Mouse (Mus musculus) kidney, embryonic 16.5 days (tissue): ENCODE results near the gene Myl12a. TPM values are rescaled to one million over a fixed set of nuclear protein-coding genes. Genes with fewer than 3 reads are reported as not detected.
"Not testable (repeated sequence)": the region's sequence is repeated elsewhere in the genome, so short reads cannot be mapped to it uniquely, and the experiment has no call there.

ENCODE experiments used
- ATAC-seq: fragments of 200-750 bp; cut with Nextera tagmentation; 2 replicates; pipeline ENCODE4 v1.8.0; 2017; ENCODE audit warnings: moderate TSS enrichment; ENCODE audit not compliant: low FRiP score, low TSS enrichment
- H3K27ac ChIP-seq: fragments of 300-500 bp; sonication (generic); 2 replicates; pipeline ENCODE4 v1.5.1; 2014; ENCODE audit warnings: low read length
- H3K27me3 ChIP-seq: fragments of 300-500 bp; sonication (generic); 2 replicates; pipeline ENCODE4 v1.6.1; 2014; ENCODE audit warnings: low read length, control low read depth, mixed read lengths; ENCODE audit not compliant: insufficient read depth
- H3K36me3 ChIP-seq: fragments of 300-500 bp; sonication (generic); 2 replicates; pipeline ENCODE4 v1.6.1; 2014; ENCODE audit warnings: low read length, control low read depth, mixed read lengths; ENCODE audit not compliant: insufficient read depth
- H3K4me1 ChIP-seq: fragments of 300-500 bp; sonication (generic); 2 replicates; pipeline ENCODE4 v1.6.1; 2014; ENCODE audit warnings: low read length, control low read depth, mixed read lengths; ENCODE audit not compliant: insufficient read depth
- H3K4me2 ChIP-seq: fragments of 300-500 bp; sonication (generic); replicated peaks from 2 replicates; pipeline ENCODE4 v1.6.1; 2014; ENCODE audit warnings: low read depth, low read length
- H3K4me3 ChIP-seq: fragments of 300-500 bp; sonication (generic); 2 replicates; pipeline ENCODE4 v1.5.1; 2014; ENCODE audit warnings: mild to moderate bottlenecking, low read length
- H3K9ac ChIP-seq: fragments of 300-500 bp; sonication (generic); replicated peaks from 2 replicates; pipeline ENCODE4 v1.6.1; 2014; ENCODE audit warnings: low read length
- H3K9me3 ChIP-seq: fragments of 300-500 bp; sonication (generic); 2 replicates; pipeline ENCODE4 v1.6.1; 2016; ENCODE audit warnings: low read length, control low read depth
- WGBS: fragments of 180-500 bp; shearing (Covaris S2); extraction: QIAGEN DNeasy Blood & Tissue Kit; methylation state at CpG from one replicate; pipeline ENCODE4 v1.1.7; 2014; 5-methylcytosine and 5-hydroxymethylcytosine counted together
- polyA plus RNA-seq: library from polyadenylated mRNA; unstranded; fragments of >200 nt; fragmentation: Nextera tagmentation; extraction: Ambion mirVana; gene quantifications from 2 replicates; pipeline ENCODE4 v1.2.1, GENCODE M21; 2015

Myl12a gene
- polyA plus RNA-seq, 1 experiment from 2014 or later: 696 TPM

DNA sequence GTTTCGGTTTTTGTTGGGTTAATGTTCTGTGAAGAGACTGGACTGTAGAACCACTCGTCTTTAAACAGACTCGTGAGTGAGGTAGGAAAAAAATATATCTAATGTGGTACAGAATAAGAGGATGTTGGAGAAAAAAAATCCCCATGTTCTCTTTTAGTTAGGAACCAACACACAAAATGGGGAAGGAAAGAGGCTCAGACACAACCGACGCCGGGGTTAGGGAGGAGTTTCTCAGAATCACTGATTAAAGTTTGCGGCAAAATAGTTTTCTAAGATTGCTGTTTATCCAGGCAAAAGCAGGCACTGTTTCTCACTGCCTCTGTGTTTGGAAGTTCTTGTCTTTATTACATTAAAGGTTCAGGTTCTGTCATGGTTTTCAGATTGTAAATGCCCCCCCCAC lies 36.6 kb downstream of the Myl12a start:
- no peak overlapping the region for H3K4me3 ChIP-seq
- no peak for ATAC-seq
- 71% methylated on average over 7 of the region's 7 CpGs for WGBS

DNA sequence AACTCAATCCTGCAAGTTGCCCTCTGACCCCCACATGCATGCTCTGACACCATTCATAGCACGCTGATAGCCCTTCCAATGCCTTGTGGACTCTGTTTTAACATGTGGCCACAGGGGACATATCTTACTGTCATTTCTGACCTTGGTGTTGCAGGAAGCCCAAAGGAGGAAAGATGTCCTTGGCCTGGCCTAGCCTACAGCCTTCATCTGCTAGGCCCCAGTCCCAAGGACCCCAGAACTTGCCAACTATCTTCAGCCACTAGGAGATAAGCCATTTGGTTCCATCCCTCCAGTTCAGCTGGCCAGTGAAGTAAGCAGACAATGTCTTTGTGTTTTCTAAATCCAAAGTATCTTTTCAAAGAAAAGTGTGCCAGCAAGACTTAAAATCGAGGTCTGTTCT lies 37.4 kb downstream of the Myl12a start:
- Histone ChIP-seq H3K4me1 (peaks cover 4% of the 10 kb centered on the region), H3K36me3 (no peaks in the 10 kb centered on the region), H3K4me2 (no peak overlapping the region)

More for the DNA sequence above, 36.6 kb downstream of the Myl12a start:
- Histone ChIP-seq H3K36me3 (no peaks in the 10 kb centered on the region), H3K4me1 (peaks cover 4% of the 10 kb centered on the region), H3K27ac (no peak overlapping the region), H3K9me3 (no peaks in the 10 kb centered on the region), H3K27me3 (no peaks in the 10 kb centered on the region), H3K4me2 (no peak overlapping the region), H3K9ac (no peak overlapping the region)

DNA sequence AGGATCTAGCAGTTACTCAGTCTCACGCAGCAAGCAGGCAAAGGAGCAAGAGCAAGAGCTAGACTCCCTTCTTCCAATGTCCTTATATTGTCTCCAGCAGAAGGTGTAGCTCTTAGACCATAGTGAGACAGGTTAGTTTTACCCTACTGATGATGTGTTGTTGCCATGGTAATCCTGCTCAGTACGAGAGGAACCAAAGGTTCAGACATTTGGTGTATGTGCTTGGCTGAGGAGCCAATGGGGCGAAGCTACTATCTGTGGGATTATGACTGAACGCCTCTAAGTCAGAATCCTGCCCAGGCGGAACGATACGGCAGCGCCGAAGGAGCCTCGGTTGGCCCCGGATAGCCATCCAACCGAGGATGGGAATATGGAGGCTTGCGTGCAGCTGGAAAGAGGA lies 39.1 kb downstream of the Myl12a start:
- H3K4me2 ChIP-seq, H3K27me3 ChIP-seq, H3K9me3 ChIP-seq, H3K4me3 ChIP-seq, H3K36me3 ChIP-seq, H3K9ac ChIP-seq, H3K4me1 ChIP-seq, H3K27ac ChIP-seq: not testable (repeated sequence)
- ATAC-seq: peak; percentile 100
- WGBS: 78% methylated on average over 13 of the region's 13 CpGs

More for the DNA sequence above, 37.4 kb downstream of the Myl12a start:
- no peak overlapping the region for H3K4me3 ChIP-seq
- no peaks in the 10 kb centered on the region for H3K9me3 ChIP-seq
- WGBS: 84% methylated on average over 2 of the region's 2 CpGs
- ATAC-seq: no peak
- H3K27ac ChIP-seq: no peak overlapping the region
- no peak overlapping the region for H3K9ac ChIP-seq
- H3K27me3 ChIP-seq: no peaks in the 10 kb centered on the region

DNA sequence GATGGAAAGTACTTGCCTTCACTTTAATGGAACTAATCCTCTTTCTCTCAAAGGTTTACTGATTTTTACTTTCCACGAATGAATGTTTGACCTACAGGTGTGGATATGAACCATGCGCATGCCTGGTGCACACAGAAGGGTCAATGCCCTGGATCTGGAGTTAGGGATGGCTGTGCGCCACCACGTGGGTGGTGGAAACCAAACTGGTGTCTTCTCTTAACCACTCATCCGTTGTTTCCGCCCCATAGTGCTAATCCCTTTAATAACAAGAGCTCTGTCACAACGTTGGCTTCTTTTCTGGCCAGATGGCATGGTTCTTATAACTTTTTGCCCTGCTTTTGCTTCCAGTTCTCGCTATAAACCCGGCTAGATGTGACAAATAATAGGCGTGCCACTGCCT lies 51.4 kb downstream of the Myl12a start:
- Histone ChIP-seq H3K9ac (no peak overlapping the region), H3K27ac (no peak overlapping the region), H3K27me3 (no peaks in the 10 kb centered on the region), H3K4me3 (no peak overlapping the region), H3K4me2 (no peak overlapping the region), H3K9me3 (no peaks in the 10 kb centered on the region), H3K36me3 (no peaks in the 10 kb centered on the region), H3K4me1 (no peaks in the 10 kb centered on the region)
- WGBS: 82% methylated on average over 10 of the region's 10 CpGs
- no peak for ATAC-seq

DNA sequence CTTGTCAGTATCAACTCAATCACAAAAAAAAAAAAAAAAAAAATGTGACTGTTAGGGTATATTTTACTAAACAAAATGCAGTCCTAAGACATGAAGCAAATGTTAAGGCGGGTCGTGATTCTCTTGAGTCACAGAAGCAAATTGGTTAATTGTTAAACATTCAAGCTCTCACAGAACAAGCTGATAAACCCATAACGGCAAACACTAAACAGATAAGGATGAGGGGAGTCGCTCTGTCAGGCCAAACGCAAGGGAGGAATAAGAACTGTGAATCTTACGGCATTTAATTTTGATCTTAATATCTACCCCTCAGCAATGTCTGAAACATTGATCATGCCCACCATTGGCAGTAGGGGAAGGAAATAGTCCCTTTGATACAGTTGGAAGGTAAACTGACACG lies 53.5 kb downstream of the Myl12a start:
- ATAC-seq: no peak
- no peak overlapping the region for H3K27ac ChIP-seq
- H3K4me1 ChIP-seq: no peaks in the 10 kb centered on the region
- no peaks in the 10 kb centered on the region for H3K36me3 ChIP-seq
- H3K4me2 ChIP-seq: no peak overlapping the region
- H3K27me3 ChIP-seq: no peaks in the 10 kb centered on the region
- H3K9ac ChIP-seq: no peak overlapping the region
- no peaks in the 10 kb centered on the region for H3K9me3 ChIP-seq
- 76% methylated on average over 7 of the region's 7 CpGs for whole genome bisulfite sequencing
- no peak overlapping the region for H3K4me3 ChIP-seq

DNA sequence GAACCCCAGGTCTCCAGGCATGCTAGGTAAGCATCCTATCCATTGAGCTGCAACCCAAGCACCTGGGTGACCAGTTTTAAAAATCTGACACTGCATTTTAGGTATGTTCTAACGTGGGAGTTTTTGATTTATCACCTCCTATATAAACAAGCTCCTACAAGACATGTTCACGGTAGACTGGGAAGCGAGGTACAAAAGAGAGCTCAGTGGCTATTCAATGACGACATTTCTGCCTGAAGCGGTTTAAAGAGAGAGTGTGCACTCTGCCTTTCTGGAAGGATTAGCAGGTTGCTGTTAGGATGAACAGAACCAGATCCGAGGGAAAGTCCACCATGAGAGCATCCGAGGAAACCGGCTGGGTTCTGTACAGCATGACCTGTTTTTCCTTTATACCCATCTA lies 54.0 kb downstream of the Myl12a start:
- WGBS: 39% methylated on average over 8 of the region's 8 CpGs

DNA sequence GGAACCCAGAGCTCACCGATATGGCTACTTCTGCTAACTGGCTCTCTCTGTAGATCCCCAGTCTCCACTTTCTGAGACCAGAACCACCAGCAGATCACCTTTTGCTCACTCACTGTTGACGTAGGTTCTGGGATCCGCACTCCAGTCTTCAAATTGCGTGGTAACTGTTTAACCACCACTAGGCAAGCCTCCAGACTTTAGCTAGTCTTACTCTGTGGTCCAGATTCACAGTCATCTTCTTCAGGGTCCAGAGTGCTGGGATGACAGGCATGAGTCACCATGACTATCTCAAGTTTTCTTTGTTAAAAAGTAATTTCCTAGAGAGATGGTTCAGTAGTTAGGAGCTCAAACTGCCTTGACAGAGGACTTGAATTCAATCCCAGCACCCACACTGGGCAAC lies 58.9 kb downstream of the Myl12a start:
- ATAC-seq: no peak
- WGBS: 89% methylated on average over 4 of the region's 4 CpGs

More for the DNA sequence above, 54.0 kb downstream of the Myl12a start:
- Histone ChIP-seq H3K4me3 (no peak overlapping the region), H3K9me3 (no peaks in the 10 kb centered on the region), H3K27ac (no peak overlapping the region), H3K9ac (no peak overlapping the region), H3K36me3 (no peaks in the 10 kb centered on the region), H3K4me2 (no peak overlapping the region), H3K4me1 (no peaks in the 10 kb centered on the region), H3K27me3 (no peaks in the 10 kb centered on the region)
- no peak for ATAC-seq

More for the DNA sequence above, 58.9 kb downstream of the Myl12a start:
- no peak overlapping the region for H3K9ac ChIP-seq
- no peak overlapping the region for H3K4me2 ChIP-seq
- H3K27me3 ChIP-seq: no peaks in the 10 kb centered on the region
- H3K27ac ChIP-seq: no peak overlapping the region
- H3K4me3 ChIP-seq: no peak overlapping the region
- H3K4me1 ChIP-seq: no peaks in the 10 kb centered on the region
- H3K9me3 ChIP-seq: 0 out of 2 replicates have a peak, but pooled peaks cover 4% of the 10 kb centered on the region
- H3K36me3 ChIP-seq: no peaks in the 10 kb centered on the region

Other genes starting within 250 kb of the Myl12a start
- gene Tgif1, start 149.3 kb downstream of the Myl12a start, polyA plus RNA-seq: 90.4 and 93.7 TPM in 2 replicates
- gene Myom1, start 245 bp downstream of the Myl12a start, polyA plus RNA-seq: 4.5 and 4.7 TPM in 2 replicates
- 65.8 and 78.4 TPM in 2 replicates for gene Lpin2, start 179.7 kb upstream of the Myl12a start, polyA plus RNA-seq